Mouse (Mus musculus): ENCODE measurements around the gene Ankrd33b.

Gene Ankrd33b

DNA sequence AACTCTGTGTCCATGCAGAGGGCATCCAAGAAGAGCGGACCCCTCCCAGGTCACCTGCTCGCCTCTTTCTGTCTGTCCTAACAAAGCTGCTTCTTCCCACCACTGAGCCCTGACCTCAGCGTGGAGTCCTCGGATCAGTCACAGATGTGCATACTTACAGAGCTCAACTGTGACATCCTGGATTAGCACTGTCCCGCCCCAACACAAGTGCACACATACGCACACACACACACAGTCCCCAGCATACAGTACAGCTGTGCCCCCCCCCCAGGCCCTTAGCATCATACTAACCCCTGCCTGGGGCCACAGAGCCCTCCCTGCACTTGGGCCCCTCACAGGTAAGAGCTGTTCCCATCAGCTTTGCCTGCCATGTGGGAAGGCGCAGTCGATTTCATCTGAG, 102.1 kb downstream of the Ankrd33b start:
- no peak for DNase-seq (ENCODE audit: low spot score in 2 of 2)

DNA sequence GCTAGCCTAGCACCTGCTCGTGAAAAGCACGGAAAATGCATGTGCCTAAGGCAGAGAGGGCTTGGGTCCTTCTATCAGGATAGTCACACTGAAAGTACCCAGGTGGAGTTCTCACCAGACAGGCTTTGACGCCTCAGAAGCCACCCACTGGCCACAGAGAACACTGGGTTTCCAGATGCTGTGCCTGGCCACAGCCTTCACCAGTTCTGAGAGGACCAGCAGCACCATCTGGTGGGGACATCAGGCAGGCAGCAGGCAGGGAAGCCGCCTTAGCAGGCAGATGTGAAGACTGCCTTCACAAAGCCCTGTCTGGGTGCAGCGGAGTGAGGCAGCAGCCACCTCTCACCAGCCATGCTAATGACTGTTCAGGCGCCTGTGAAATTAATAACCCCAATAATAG, 102.7 kb downstream of the Ankrd33b start:
- DNase-seq (ENCODE audit: low spot score in 2 of 2) = peak; percentile 60 to 77

DNA sequence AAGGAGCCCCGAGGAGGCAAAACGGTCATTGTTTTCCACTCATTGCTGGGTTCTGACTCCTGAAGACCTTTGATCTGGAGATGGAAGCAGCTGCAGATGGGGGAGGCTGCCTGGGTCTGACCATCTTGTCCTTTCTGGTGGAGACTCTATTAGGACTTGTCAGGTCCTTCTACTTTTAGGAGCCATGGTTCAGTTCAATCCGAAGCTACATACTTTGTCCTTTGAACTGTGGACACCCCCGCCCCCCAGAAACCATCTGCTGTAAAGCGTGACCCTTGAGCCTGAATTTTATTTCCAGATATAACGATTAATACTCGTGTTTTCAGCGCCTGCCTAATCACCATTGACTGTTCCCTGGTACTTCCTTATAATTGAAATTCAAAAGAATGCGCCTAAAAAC, 105.2 kb downstream of the Ankrd33b start:
- no peak for DNase-seq (ENCODE audit: low spot score in 2 of 2)

DNA sequence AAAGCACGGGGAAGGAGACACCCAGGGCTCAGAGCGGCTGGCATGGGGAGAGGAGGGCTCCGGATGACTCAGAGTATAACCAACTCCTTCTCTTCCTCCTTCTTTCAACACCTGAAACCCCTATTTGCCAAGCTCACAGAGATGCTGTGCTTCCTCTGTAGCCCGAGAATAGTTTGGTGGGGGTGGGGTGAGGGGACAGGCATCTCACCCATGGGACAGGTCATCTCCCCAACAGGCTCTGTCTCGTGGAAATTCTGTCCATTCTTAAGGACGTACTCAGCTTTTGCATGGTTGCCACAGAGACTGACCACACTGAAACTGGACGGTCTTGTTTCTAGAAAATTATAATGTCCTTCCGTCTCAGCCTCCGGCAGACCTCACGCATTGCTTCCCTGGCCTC, 106.4 kb downstream of the Ankrd33b start:
- DNase-seq (ENCODE audit: low spot score in 2 of 2) = no peak

DNA sequence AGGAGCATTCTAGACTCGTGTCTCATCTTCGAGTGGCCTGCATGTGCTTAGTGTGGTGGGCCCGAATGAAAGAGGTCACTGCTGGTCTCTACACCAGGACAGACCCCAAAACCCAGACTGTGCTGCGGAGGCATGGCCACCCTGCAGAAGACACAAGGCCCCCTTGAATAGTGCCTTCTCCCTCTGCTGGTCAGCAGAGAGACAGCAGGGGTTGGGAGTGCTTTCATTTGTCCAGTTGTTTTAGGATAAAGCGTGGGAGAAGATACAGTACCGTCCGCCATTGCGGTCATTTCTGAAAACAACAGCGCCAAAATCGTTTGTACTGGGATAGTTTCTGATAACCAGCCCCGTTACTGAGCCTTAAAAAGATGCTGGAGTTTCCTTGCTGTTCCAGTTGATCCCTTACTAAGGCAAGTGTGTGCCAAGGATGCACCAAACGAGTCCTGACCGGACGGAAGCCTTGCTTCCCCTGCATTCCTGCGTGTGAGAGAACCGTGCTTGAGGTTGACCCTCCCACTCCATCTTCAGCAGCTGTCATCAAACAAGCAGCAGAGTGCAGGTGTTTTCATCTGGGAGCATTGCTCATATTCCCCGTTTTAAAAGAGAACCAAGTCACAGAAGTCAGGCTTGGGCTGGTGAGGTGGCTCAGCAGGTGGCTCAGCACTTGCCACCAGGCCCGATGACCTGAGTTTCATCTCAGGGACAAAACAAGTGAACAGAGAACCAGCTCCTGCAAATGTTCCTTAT, 108.7 kb downstream of the Ankrd33b start:
- DNase-seq (ENCODE audit: low spot score in 2 of 2) = peak in 1 of 2 experiments; percentile 30

DNA sequence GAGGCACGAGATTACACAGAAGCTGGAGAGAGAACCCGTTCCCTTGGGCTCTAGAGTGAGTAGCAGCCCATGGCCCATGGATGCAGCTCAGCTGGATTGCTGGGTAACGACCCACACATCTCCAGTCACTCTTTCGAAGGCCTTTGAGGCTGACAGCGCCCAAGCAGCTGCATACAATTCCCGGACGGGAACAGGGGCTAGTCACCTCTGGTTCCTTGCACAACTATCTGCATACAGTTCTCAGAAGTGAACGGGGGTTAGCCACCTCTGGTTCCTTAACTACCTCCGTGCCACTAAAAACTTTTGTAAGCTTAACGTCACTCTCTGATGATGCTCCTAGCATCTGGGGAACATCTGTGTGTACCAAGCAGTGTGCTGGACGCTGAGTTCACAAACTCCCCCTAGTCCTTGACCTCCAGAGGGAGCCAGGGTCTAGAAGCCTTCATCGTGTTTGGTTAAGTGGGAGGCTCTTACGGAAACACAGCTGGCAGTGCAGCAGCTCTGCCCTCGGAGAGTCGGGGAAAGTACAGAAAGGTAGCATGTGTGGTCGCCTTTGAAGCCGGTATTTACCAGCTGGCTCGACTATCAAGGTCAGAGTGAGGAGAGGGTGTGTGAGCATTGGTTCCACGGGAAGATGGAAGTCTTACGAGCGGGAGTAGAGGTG, 109.4 kb downstream of the Ankrd33b start:
- DNase-seq (ENCODE audit: low spot score in 2 of 2) = no peak

DNA sequence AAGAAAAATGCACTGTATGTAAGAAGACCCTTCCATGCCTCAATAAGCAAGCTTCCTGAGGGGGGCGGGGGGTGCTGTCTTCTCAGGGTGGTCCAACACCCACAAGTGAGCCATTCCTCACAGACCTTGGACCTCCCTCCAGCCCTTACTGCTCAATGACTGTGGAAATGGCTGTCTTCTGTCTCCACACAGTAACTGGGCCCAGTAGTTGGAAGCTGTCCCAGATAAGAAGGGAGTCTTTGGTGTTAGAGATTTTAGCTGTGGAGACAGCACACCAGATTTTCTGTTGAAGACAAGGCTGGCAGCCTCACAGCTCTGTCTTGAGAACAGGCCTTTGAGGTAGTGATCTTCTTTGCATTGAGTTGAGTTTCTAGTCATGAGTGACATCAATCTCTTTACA, 110.2 kb downstream of the Ankrd33b start:
- no peak for DNase-seq (ENCODE audit: low spot score in 2 of 2)

DNA sequence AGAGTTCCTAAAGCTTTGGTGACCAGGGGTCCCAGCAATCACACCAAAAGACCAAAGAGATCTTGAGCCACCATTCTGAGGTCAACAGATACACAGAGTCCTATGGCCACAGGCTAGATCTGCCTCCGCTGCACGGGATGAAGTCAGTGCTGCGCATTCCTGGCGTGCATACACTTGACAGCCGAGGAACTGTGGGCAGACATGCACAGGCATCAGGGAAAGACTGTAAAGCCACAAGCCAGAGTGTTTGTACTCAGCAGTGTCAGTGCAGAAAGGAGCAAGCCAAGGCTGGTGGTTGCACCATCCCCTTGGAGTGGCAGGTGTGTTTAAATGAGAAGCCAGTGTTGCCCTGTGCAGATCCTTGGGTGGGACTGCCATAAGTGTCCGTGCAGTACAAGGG, 111.8 kb downstream of the Ankrd33b start:
- no peak for DNase-seq (ENCODE audit: low spot score in 2 of 2)

DNA sequence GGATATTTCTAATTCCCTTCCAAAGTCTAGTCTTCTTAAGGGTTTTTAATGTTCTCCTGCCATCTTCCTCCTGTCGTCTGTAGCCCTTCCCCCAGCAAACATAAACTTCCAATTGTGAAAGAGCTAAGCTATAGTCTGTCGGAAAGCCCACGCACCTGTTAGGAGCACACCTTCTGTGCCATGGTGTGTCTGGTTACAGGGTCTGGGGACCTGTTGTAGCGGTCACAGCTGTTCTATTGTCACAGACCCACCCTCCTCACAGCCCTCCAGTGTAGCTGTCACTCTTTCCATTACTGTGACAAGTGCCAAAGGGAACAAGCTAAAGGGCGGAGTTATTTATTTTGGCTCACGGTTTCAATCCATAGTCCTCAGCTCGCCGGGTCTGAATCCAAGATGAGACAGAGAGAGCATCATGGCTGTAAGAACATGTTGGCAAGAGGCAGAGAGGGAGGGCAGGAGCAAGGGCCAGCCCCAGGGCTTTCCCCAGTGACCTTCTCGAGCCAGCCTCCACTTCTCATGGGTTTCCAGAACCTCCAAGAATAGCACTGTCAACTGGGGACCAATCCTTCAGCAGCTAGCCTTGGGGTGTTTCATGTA, 112.5 kb downstream of the Ankrd33b start:
- no peak for DNase-seq (ENCODE audit: low spot score in 2 of 2)

DNA sequence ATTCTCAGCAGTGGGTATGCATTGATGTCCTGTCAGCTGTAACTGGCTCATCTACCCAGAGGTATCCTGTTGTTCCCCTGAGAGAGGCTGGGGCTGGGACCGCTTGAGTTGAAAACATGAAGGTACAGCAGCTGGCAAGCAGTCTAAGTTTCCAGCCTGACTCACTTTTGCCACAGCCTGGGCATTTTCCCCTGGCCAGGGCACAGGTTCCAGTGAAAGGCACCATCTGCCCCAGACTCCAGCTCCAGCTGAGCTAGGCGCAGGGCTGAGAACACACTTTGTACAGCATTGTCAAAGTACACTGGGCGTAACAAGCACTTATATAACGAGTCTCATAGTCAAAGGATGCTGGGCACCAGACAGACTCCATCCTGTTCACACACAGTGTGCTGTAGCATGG, 113.6 kb downstream of the Ankrd33b start:
- no peak for DNase-seq (ENCODE audit: low spot score in 2 of 2)

DNA sequence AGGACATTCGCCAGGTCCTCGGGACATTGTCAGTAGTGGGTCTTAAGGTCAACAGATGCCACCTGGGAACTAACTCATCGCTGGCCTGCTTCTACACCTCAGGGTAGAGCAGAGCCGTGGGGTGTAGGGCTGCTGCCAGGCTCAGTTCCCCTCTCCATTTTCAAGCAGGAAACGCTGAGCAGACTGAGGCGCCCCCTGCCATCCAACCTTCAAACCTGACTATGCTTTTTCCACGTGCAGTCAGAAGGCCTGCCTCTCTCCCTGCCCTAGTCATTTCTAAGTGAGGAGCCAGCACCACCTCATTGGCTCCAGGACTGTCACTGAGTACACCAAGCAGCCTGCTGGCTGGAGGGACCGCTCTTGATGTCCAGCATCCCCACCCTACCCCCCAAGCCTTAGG, 114.1 kb downstream of the Ankrd33b start:
- DNase-seq (ENCODE audit: low spot score in 2 of 2) = no peak

DNA sequence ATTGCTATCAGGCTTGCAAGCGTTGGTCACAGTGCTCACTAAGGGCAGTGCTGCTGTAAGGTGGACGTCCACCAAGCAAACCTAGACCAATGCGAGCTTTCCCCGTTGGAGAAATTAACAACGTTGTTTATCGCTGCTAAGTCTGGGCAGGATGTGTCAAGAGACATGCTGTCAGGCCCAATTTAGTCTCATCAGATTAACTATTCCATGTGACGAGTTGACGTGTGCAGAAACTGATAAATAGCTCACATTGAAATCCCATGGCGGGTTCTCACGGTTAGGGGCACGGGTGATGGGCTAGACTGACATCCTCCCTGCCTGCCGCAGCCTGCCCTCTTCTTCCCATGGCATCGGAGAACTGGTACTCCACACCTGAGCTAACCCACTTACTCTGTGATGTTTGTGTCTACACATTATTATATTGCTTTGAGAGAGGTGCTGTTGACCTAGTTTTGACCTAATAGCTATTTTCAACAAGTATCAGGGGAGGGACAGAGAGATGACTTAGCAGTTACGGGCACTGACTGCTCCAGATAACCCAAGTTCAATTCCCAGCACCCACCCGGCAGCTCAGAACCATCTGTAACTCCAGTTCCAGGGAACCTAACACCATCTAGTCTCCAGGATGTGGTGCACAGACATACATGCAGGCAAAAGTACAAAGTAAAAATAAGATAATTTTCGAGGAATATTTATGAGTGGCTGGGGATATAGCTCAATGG, 114.8 kb downstream of the Ankrd33b start:
- no peak for DNase-seq (ENCODE audit: low spot score in 2 of 2)

DNA sequence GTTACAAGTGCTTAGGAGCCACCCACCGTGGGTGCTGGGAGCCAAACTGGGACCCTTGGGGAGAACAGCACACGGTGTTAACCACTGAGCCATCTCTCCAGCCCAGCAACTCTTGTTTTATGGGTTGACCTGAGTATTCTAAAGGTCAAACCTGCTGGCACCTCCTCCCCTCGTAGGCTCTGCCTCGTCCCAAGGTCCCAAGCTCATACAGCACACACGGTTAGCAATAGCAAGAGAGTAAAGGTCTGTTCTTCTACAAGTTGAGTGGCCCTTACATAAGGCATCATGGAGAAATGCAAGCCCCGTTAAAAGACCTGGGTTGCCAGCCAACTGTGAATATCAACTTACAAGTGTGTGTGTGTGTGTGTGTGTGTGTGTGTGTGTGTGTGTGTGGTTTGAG, 116.3 kb downstream of the Ankrd33b start:
- DNase-seq (ENCODE audit: low spot score in 2 of 2) = no peak

DNA sequence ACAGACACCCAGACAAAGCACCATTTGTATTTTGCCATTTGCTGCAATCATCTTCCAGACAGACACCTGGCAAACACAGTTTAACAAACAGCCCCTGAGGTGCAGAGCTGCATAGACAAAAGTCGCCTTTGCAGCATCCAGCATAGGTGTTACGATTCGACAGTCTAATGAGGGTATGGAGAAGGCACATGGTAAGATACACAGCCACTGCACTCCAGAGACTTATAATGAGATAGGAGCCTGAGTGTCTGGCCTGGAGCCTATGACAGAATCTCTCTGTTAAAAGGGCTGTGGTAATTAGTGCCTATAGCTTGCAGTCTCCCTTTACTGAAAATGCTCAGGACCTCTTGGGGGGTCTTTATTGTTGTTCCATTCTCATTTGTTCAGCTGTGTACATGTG, 116.8 kb downstream of the Ankrd33b start:
- no peak for DNase-seq (ENCODE audit: low spot score in 2 of 2)

DNA sequence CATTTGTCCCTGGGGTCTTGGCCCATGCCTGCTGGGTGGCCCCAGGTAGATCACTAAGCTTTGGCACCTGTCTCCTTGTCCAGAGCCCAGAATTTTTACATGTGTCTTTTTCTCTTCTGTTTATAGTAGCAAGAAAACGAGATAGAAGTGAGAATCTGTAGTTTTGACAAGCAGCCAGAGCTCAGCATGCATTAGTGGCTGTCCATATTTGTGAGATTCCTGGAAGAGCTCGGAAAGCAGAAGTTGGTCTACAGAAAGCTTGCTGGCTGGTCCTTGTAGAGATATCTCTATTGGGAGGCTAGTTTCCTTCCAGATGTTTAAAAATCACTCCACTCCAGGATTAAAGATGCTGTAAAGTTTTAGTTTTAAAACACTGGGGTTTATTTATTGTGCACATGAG, 117.5 kb downstream of the Ankrd33b start:
- no peak for DNase-seq (ENCODE audit: low spot score in 2 of 2)

DNA sequence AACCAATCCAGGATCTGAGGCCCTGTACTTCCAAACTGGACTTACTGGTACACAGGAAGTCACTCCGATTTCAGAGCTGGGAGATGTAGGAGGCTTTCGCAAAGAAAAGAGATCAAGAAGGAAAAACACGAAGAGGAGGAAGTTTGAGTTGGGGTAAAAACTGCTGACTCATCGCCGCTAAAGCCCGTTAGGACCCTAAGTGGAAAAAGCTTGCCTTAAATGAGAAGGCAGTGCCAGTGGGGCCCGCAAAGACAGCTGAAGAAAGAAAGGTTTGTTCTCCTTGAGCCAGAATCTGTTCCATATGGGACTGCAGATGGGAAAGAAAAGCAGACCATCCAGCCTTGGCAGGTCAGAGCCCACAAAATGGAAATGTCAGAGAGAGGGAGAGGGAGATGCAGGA, 118.6 kb downstream of the Ankrd33b start:
- DNase-seq (ENCODE audit: low spot score in 2 of 2) = no peak

DNA sequence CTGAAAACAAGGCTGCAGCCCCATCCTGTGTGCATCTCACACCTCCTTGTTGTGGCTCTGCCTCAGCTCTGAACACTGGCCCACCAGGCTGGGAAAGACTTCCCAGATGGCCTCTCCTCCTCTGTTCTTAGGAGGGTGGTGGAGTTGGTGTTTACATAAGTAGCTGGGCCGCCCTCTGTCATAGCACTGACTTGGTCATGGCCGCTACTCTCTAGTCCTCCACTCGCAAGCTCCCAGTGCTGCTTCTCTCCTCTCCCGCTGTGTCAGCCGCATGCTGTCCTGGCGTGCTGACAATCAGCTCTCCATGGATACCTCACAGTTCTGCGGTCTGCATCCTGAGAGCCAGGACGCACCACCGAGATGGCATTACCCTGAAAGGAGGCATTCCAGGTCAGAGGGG, 120.5 kb downstream of the Ankrd33b start:
- DNase-seq (ENCODE audit: low spot score in 2 of 2) = no peak

DNA sequence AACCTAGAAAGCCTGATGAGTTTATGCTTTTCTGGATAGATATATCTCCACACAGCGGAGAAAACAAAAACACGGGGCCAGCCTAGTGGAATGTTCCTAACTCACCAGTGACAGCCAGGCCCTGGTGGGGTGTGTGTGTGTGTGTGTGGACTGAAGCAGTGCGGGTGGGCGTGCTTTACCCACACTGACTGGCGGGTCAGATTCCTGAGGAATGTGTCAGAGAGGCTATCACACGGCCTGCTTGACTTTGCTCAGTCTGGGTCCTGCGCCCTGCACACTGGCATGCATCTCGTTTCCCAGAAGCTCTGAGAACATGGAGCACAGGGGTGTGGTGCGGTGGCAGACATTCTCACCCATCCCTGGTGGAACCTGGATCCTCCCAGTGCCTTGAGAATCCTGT, 121.6 kb downstream of the Ankrd33b start:
- no peak for DNase-seq (ENCODE audit: low spot score in 2 of 2)

DNA sequence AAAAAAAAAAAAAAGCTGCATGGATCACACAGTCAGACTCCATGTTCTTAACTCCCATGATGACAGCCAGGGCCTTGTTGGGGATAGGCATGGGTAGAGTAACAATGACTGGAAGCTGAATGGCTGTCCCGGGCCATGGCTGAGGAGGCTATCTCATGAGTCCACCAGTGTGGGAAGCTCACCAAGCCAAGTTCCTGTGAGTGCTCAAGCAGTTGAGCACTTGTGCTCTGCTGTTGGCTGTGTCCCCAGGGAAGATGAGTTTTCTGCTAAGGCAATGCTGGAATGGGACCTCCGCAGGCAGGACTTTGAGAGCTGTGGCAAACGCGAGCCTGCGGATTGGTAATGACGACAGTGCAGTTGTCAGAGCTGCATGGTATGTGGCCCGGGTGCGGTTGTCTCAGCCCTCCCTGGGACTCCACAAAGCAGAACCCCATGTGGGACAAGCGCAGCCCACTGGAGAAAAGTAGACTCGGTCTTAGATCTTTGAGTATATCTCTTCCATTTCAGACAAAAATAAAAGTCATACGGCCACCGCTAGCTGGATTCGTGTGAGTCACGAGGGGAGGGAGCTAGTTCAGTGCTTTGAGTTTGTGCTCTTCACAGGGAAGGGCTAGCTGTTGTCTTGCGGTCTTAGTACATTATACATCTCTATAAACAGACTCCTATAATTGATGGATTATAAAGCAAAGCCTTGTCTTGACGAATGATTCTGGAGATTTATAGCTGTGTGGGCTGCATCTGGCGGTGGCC, 122.7 kb downstream of the Ankrd33b start:
- no peak for DNase-seq (ENCODE audit: low spot score in 2 of 2)

DNA sequence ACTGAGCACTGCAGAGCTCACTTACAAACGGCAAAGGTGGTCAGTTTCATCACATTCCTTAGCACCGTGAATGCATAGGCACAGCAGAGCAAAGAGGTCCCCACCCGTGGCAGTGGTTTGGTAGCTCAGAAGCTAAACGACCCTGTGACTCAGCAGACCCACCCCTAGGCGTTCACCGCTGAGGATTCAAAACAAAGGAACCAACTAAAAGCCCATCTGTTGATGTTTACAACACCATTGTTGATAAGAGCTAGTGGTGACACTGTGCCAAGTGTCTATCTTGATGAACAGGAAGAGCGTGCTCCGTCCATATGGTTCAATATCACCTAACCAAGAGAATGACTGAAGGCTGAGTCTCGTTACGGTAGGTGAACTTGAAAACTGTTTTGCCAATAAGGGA, 124.3 kb downstream of the Ankrd33b start:
- no peak for DNase-seq (ENCODE audit: low spot score in 2 of 2)
